Mouse (Mus musculus) stomach, embryonic 15.5 days (tissue): Measurements from ENCODE around the gene Katnal1. TPM values are rescaled to one million over a fixed set of nuclear protein-coding genes. Genes with fewer than 3 reads are reported as not detected.

Experiments
- ATAC-seq: fragments of 200-750 bp; cut with Nextera tagmentation; 2 replicates; pipeline ENCODE4 v1.8.0; 2017; ENCODE audit warnings: low read depth, moderate number of reproducible peaks, moderate TSS enrichment; ENCODE audit not compliant: insufficient read depth, low FRiP score
- H3K27ac ChIP-seq: fragments of 300-500 bp; sonication (generic); 2 replicates; pipeline ENCODE4 v1.5.1; 2015; ENCODE audit warnings: mild to moderate bottlenecking, inconsistent platforms
- H3K27me3 ChIP-seq: fragments of 300-500 bp; sonication (generic); replicated peaks from 2 replicates; pipeline ENCODE4 v1.6.1; 2015; ENCODE audit warnings: inconsistent platforms
- H3K36me3 ChIP-seq: fragments of 300-500 bp; sonication (generic); 2 replicates; pipeline ENCODE4 v1.6.1; 2015; ENCODE audit warnings: inconsistent platforms
- H3K4me1 ChIP-seq: fragments of 300-500 bp; sonication (generic); 2 replicates; pipeline ENCODE4 v1.6.1; 2015; ENCODE audit warnings: inconsistent platforms
- H3K4me2 ChIP-seq: fragments of 300-500 bp; sonication (generic); 2 replicates; pipeline ENCODE4 v1.6.1; 2015; ENCODE audit warnings: mild to moderate bottlenecking, inconsistent platforms
- H3K4me3 ChIP-seq: fragments of 300-500 bp; sonication (generic); replicated peaks from 2 replicates; pipeline ENCODE4 v1.5.1; 2015; ENCODE audit warnings: inconsistent platforms
- H3K9ac ChIP-seq: fragments of 300-500 bp; sonication (generic); 2 replicates; pipeline ENCODE4 v1.6.1; 2015; ENCODE audit warnings: inconsistent platforms
- H3K9me3 ChIP-seq: fragments of 300-500 bp; sonication (generic); 2 replicates; pipeline ENCODE4 v1.6.1; 2016; ENCODE audit warnings: inconsistent platforms
- WGBS: fragments of 180-500 bp; shearing (Covaris S2); methylation state at CpG from one replicate; pipeline ENCODE4 v1.1.7; 2015; 5-methylcytosine and 5-hydroxymethylcytosine counted together
- polyA plus RNA-seq: library from polyadenylated mRNA; unstranded; fragments of >200 nt; fragmentation: Nextera tagmentation; extraction: Ambion mirVana; gene quantifications from 2 replicates; pipeline ENCODE4 v1.2.1, GENCODE M21; 2015

Gene Katnal1
- polyA plus RNA-seq, 1 experiment from 2014 or later: 12.2 TPM

- Histone ChIP-seq H3K9me3 (no peaks in the 10 kb centered on the region), H3K9ac (no peak overlapping the region), H3K4me1 (no peaks in the 10 kb centered on the region), H3K27ac (no peak overlapping the region), H3K27me3 (no peaks in the 10 kb centered on the region), H3K4me2 (no peak overlapping the region), H3K4me3 (no peak overlapping the region), H3K36me3 (no peaks in the 10 kb centered on the region)
- WGBS: 46% methylated on average over 7 of the region's 7 CpGs
- ATAC-seq: no peak
Measured at GRCm38 (mm10) chr5:148867171-148867570, 61.9 kb downstream of the Katnal1 start.

GRCm38 (mm10) chr5:148866571-148866970 is 62.5 kb downstream of the Katnal1 start:
- no peaks in the 10 kb centered on the region for H3K4me1 ChIP-seq
- H3K4me3 ChIP-seq: no peak overlapping the region
- no peak overlapping the region for H3K27ac ChIP-seq
- no peak overlapping the region for H3K9ac ChIP-seq
- no peak overlapping the region for H3K4me2 ChIP-seq
- 48% methylated on average over 10 of the region's 10 CpGs for WGBS
- H3K36me3 ChIP-seq: no peaks in the 10 kb centered on the region
- H3K27me3 ChIP-seq: no peaks in the 10 kb centered on the region
- no peaks in the 10 kb centered on the region for H3K9me3 ChIP-seq
- ATAC-seq: no peak

- H3K27ac ChIP-seq: no peak overlapping the region
- H3K9ac ChIP-seq: no peak overlapping the region
- no peak for ATAC-seq
Measured at GRCm38 (mm10) chr5:148863409-148863808, 65.7 kb downstream of the Katnal1 start.

GRCm38 (mm10) chr5:148862853-148863252 is 66.3 kb downstream of the Katnal1 start:
- Histone ChIP-seq H3K4me3 (no peak overlapping the region), H3K36me3 (no peaks in the 10 kb centered on the region), H3K27ac (no peak overlapping the region), H3K9ac (no peak overlapping the region), H3K4me2 (no peak overlapping the region), H3K27me3 (no peaks in the 10 kb centered on the region), H3K4me1 (no peaks in the 10 kb centered on the region), H3K9me3 (no peaks in the 10 kb centered on the region)
- no peak for ATAC-seq
- WGBS: 64% methylated on average over 10 of the region's 10 CpGs

More at GRCm38 (mm10) chr5:148863409-148863808, 65.7 kb downstream of the Katnal1 start:
- H3K4me1 ChIP-seq: no peaks in the 10 kb centered on the region
- no peaks in the 10 kb centered on the region for H3K27me3 ChIP-seq
- no peaks in the 10 kb centered on the region for H3K36me3 ChIP-seq
- no peak overlapping the region for H3K4me2 ChIP-seq
- 73% methylated on average over 6 of the region's 6 CpGs for WGBS
- no peaks in the 10 kb centered on the region for H3K9me3 ChIP-seq
- no peak overlapping the region for H3K4me3 ChIP-seq

GRCm38 (mm10) chr5:148862136-148862535 is 67.0 kb downstream of the Katnal1 start:
- H3K4me3 ChIP-seq: no peak overlapping the region
- H3K27me3 ChIP-seq: no peaks in the 10 kb centered on the region
- no peak overlapping the region for H3K4me2 ChIP-seq
- 54% methylated on average over 8 of the region's 8 CpGs for WGBS
- ATAC-seq: no peak
- no peaks in the 10 kb centered on the region for H3K36me3 ChIP-seq
- no peak overlapping the region for H3K9ac ChIP-seq
- no peaks in the 10 kb centered on the region for H3K9me3 ChIP-seq
- no peaks in the 10 kb centered on the region for H3K4me1 ChIP-seq
- no peak overlapping the region for H3K27ac ChIP-seq

- H3K4me1 ChIP-seq: no peaks in the 10 kb centered on the region
- H3K27ac ChIP-seq: no peak overlapping the region
- no peak for ATAC-seq
- H3K4me3 ChIP-seq: no peak overlapping the region
- 77% methylated on average over 3 of the region's 3 CpGs for WGBS
- no peak overlapping the region for H3K9ac ChIP-seq
- no peaks in the 10 kb centered on the region for H3K27me3 ChIP-seq
- H3K4me2 ChIP-seq: no peak overlapping the region
- H3K36me3 ChIP-seq: no peaks in the 10 kb centered on the region
- H3K9me3 ChIP-seq: no peaks in the 10 kb centered on the region
Measured at GRCm38 (mm10) chr5:148857522-148857921, 71.6 kb downstream of the Katnal1 start.

- H3K9me3 ChIP-seq: no peaks in the 10 kb centered on the region
- H3K27ac ChIP-seq: no peak overlapping the region
- H3K4me2 ChIP-seq: no peak overlapping the region
- H3K4me3 ChIP-seq: no peak overlapping the region
- WGBS: 80% methylated on average over 8 of the region's 8 CpGs
- no peaks in the 10 kb centered on the region for H3K36me3 ChIP-seq
- H3K9ac ChIP-seq: no peak overlapping the region
- no peaks in the 10 kb centered on the region for H3K27me3 ChIP-seq
- H3K4me1 ChIP-seq: no peaks in the 10 kb centered on the region
- ATAC-seq: no peak
Measured at GRCm38 (mm10) chr5:148855047-148855446, 74.1 kb downstream of the Katnal1 start.

GRCm38 (mm10) chr5:148854166-148854565 is 75.0 kb downstream of the Katnal1 start:
- no peak for ATAC-seq
- H3K9me3 ChIP-seq: no peaks in the 10 kb centered on the region
- no peaks in the 10 kb centered on the region for H3K4me1 ChIP-seq
- WGBS: 31% methylated on average over 5 of the region's 5 CpGs
- no peak overlapping the region for H3K4me2 ChIP-seq
- H3K27ac ChIP-seq: no peak overlapping the region
- no peak overlapping the region for H3K9ac ChIP-seq
- H3K4me3 ChIP-seq: no peak overlapping the region
- no peaks in the 10 kb centered on the region for H3K27me3 ChIP-seq
- no peaks in the 10 kb centered on the region for H3K36me3 ChIP-seq

GRCm38 (mm10) chr5:148849516-148849915 is 79.6 kb downstream of the Katnal1 start:
- H3K4me2 ChIP-seq: no peak overlapping the region
- H3K4me1 ChIP-seq: no peaks in the 10 kb centered on the region
- H3K9ac ChIP-seq: no peak overlapping the region
- WGBS: 85% methylated on average over 6 of the region's 6 CpGs
- H3K27me3 ChIP-seq: no peaks in the 10 kb centered on the region
- H3K9me3 ChIP-seq: no peaks in the 10 kb centered on the region
- no peak overlapping the region for H3K4me3 ChIP-seq
- H3K36me3 ChIP-seq: no peaks in the 10 kb centered on the region
- ATAC-seq: no peak
- no peak overlapping the region for H3K27ac ChIP-seq

- H3K27me3 ChIP-seq: no peaks in the 10 kb centered on the region
- no peak for ATAC-seq
- H3K4me1 ChIP-seq: no peaks in the 10 kb centered on the region
- no peaks in the 10 kb centered on the region for H3K36me3 ChIP-seq
- H3K9ac ChIP-seq: no peak overlapping the region
- no peak overlapping the region for H3K4me3 ChIP-seq
- H3K9me3 ChIP-seq: no peaks in the 10 kb centered on the region
- WGBS: 91% methylated on average over 5 of the region's 5 CpGs
- H3K27ac ChIP-seq: no peak overlapping the region
- H3K4me2 ChIP-seq: no peak overlapping the region
Measured at GRCm38 (mm10) chr5:148847032-148847431, 82.1 kb downstream of the Katnal1 start.

- Histone ChIP-seq H3K9ac (no peak overlapping the region), H3K27ac (no peak overlapping the region), H3K9me3 (no peaks in the 10 kb centered on the region), H3K4me1 (no peaks in the 10 kb centered on the region; the same call in 1 of the 2 replicates), H3K4me2 (no peak overlapping the region), H3K4me3 (no peak overlapping the region), H3K27me3 (no peaks in the 10 kb centered on the region), H3K36me3 (no peaks in the 10 kb centered on the region)
- peak; percentile 56; the same call in 1 of the 2 replicates for ATAC-seq
- 29% methylated on average over 8 of the region's 8 CpGs for WGBS
Measured at GRCm38 (mm10) chr5:148837069-148837468, 92.1 kb downstream of the Katnal1 start.

- Histone ChIP-seq H3K4me2 (peak overlapping the region; percentile 39), H3K4me1 (no peaks in the 10 kb centered on the region; the same call in 1 of the 2 replicates), H3K4me3 (peak overlapping the region; percentile 25), H3K36me3 (no peaks in the 10 kb centered on the region), H3K27ac (no peak overlapping the region), H3K9me3 (no peaks in the 10 kb centered on the region), H3K9ac (no peak overlapping the region), H3K27me3 (no peaks in the 10 kb centered on the region)
- no peak for ATAC-seq
- WGBS: 5% methylated on average over 23 of the region's 23 CpGs
Measured at GRCm38 (mm10) chr5:148831596-148832257, 97.4 kb downstream of the Katnal1 start.

GRCm38 (mm10) chr5:148831141-148831547 is 98.0 kb downstream of the Katnal1 start:
- ATAC-seq: no peak
- no peaks in the 10 kb centered on the region; the same call in 1 of the 2 replicates for H3K4me1 ChIP-seq
- H3K27me3 ChIP-seq: no peaks in the 10 kb centered on the region
- peak overlapping the region; percentile 25 for H3K4me3 ChIP-seq
- H3K36me3 ChIP-seq: no peaks in the 10 kb centered on the region
- H3K9ac ChIP-seq: no peak overlapping the region
- peak overlapping the region; percentile 39 for H3K4me2 ChIP-seq
- H3K27ac ChIP-seq: no peak overlapping the region
- 14% methylated on average over 9 of the region's 9 CpGs for WGBS
- no peaks in the 10 kb centered on the region for H3K9me3 ChIP-seq
